Mouse (Mus musculus) midbrain, embryonic 11.5 days (tissue): Measurements from ENCODE around the gene Hspa13. TPM values are rescaled to one million over a fixed set of nuclear protein-coding genes. Genes with fewer than 3 reads are reported as not detected.
A peak's percentile ranks its signal among the peaks of the same experiment; 100 is the strongest.

Source experiments
- ATAC-seq: fragments of 200-750 bp; cut with Nextera tagmentation; 2 replicates; pipeline ENCODE4 v1.8.0; 2017; ENCODE audit warnings: moderate TSS enrichment, moderate library complexity; ENCODE audit not compliant: low FRiP score
- DNase-seq: peaks from one replicate; pipeline ENCODE4 v3.0.0; 2015; ENCODE audit warnings: low spot score; ENCODE audit errors: missing footprints
- H3K27ac ChIP-seq: fragments of 300-500 bp; sonication (generic); 2 replicates; pipeline ENCODE4 v1.5.1; 2014; ENCODE audit warnings: low read depth, low read length
- H3K27me3 ChIP-seq: fragments of 300-500 bp; sonication (generic); 2 replicates; pipeline ENCODE4 v1.6.1; 2014; ENCODE audit warnings: mild to moderate bottlenecking, low read length, moderate library complexity, mixed read lengths; ENCODE audit not compliant: control insufficient read depth, insufficient read depth
- H3K36me3 ChIP-seq: fragments of 300-500 bp; sonication (generic); 2 replicates; pipeline ENCODE4 v1.6.1; 2014; ENCODE audit warnings: mild to moderate bottlenecking, low read length, moderate library complexity, mixed read lengths; ENCODE audit not compliant: control insufficient read depth, insufficient read depth
- H3K4me1 ChIP-seq: fragments of 300-500 bp; sonication (generic); 2 replicates; pipeline ENCODE4 v1.6.1; 2014; ENCODE audit warnings: low read length; ENCODE audit not compliant: control insufficient read depth, insufficient read depth
- H3K4me2 ChIP-seq: fragments of 300-500 bp; sonication (generic); 2 replicates; pipeline ENCODE4 v1.6.1; 2014; ENCODE audit warnings: mild to moderate bottlenecking, moderate library complexity
- H3K4me3 ChIP-seq: fragments of 300-500 bp; sonication (generic); 2 replicates; pipeline ENCODE4 v1.5.1; 2014; ENCODE audit warnings: low read depth, low read length
- H3K9ac ChIP-seq: fragments of 300-500 bp; sonication (generic); 2 replicates; pipeline ENCODE4 v1.6.1; 2014; ENCODE audit warnings: low read length
- H3K9me3 ChIP-seq: fragments of 300-500 bp; sonication (generic); 2 replicates; pipeline ENCODE4 v1.6.1; 2016; ENCODE audit warnings: low read length; ENCODE audit not compliant: control insufficient read depth
- WGBS: fragments of 180-500 bp; shearing (Covaris S2); extraction: QIAGEN DNeasy Blood & Tissue Kit; methylation state at CpG from one replicate; pipeline ENCODE4 v1.1.7; 2014; 5-methylcytosine and 5-hydroxymethylcytosine counted together
- microRNA-seq: library from miRNA; unstranded; fragments of <30 nt; microRNA quantifications from one replicate; pipeline ENCODE4, GENCODE M21; 2017
- polyA plus RNA-seq: library from polyadenylated mRNA; unstranded; fragments of >200 nt; fragmentation: Nextera tagmentation; extraction: Ambion mirVana; gene quantifications from 2 replicates; pipeline ENCODE4 v1.2.1, GENCODE M21; 2014

Hspa13 gene
- polyA plus RNA-seq, 1 experiment from 2014 or later, result 42.8 TPM

- Histone ChIP-seq H3K4me1 (no peaks in the 10 kb centered on the region), H3K27me3 (no peaks in the 10 kb centered on the region), H3K9me3 (no peaks in the 10 kb centered on the region), H3K4me2 (no peak overlapping the region), H3K4me3 (no peak overlapping the region), H3K27ac (no peak overlapping the region), H3K36me3 (no peaks in the 10 kb centered on the region), H3K9ac (no peak overlapping the region)
- WGBS, result 62% methylated on average over 2 of the region's 2 CpGs
- DNase-seq (no peak), ATAC-seq (no peak)
Measured at GRCm38 (mm10) chr16:75717405-75718173, 49.3 kb downstream of the Hspa13 start.

- H3K9me3 ChIP-seq, result no peaks in the 10 kb centered on the region
- no peak overlapping the region for H3K27ac ChIP-seq
- no peaks in the 10 kb centered on the region for H3K4me1 ChIP-seq
- H3K9ac ChIP-seq, result no peak overlapping the region
- peak; percentile 91 for DNase-seq
- H3K36me3 ChIP-seq, result no peaks in the 10 kb centered on the region
- WGBS, result 15% methylated on average over 2 of the region's 2 CpGs
- no peak overlapping the region for H3K4me2 ChIP-seq
- ATAC-seq, result peak; percentile 83
- no peak overlapping the region for H3K4me3 ChIP-seq
- no peaks in the 10 kb centered on the region for H3K27me3 ChIP-seq
Measured at GRCm38 (mm10) chr16:75696176-75696575, 70.7 kb downstream of the Hspa13 start.

Small RNAs within 50 kb of the gene (microRNA-seq; reads per million reads assigned to microRNA genes)
- not detected for gene Gm22923

Other genes with a start within 250 kb of the Hspa13 start
- gene Lipi, start 181.0 kb downstream of the Hspa13 start, polyA plus RNA-seq, result not detected in 2 replicates
- 0.79 and 0.91 TPM in 2 replicates for gene Rbm11, start 174.3 kb downstream of the Hspa13 start, polyA plus RNA-seq